Mouse (Mus musculus) spleen, adult 2 months (tissue): ENCODE data around the gene Slc19a1.

Experiments used
- CTCF ChIP-seq: fragments of 200-500 bp; IDR thresholded peaks from 2 replicates; pipeline ENCODE4 v1.5.1; 2011; ENCODE audit warnings: mild to moderate bottlenecking, inconsistent platforms; ENCODE audit not compliant: insufficient read depth, insufficient read length, insufficient replicate concordance; ENCODE audit errors: extremely low read depth
- POLR2A ChIP-seq: fragments of 200-500 bp; IDR thresholded peaks from 2 replicates; pipeline ENCODE4 v1.6.1; 2011; ENCODE audit warnings: low read depth, low read length, inconsistent platforms

- TF ChIP-seq POLR2A (peak; percentile 55; the same call in 1 of the 2 replicates), CTCF (no peak)
Measured at GRCm38 (mm10) chr10:77032591-77033322, 716 bp downstream of the Slc19a1 start.
